Mouse (Mus musculus): ENCODE data around the gene Setd1a.
"Not testable (repeated sequence)": the region's sequence is repeated elsewhere in the genome, so short reads cannot be mapped to it uniquely, and the experiment has no call there.

Setd1a gene

GRCm38 (mm10) chr7:127837878-127838277 is 61.4 kb downstream of the Setd1a start:
- DNase-seq (ENCODE audit: low spot score) = not testable (repeated sequence)

GRCm38 (mm10) chr7:127840031-127840430 is 63.6 kb downstream of the Setd1a start:
- not testable (repeated sequence) for DNase-seq (ENCODE audit: low spot score)

- peak; percentile 59 for DNase-seq (ENCODE audit: low spot score)
Observed at GRCm38 (mm10) chr7:127840886-127841285, 64.4 kb downstream of the Setd1a start.

GRCm38 (mm10) chr7:127841340-127842000 is 65.0 kb downstream of the Setd1a start:
- DNase-seq (ENCODE audit: low spot score) = peak; percentile 92

GRCm38 (mm10) chr7:127842001-127842718 is 65.7 kb downstream of the Setd1a start:
- peak; percentile 75 for DNase-seq (ENCODE audit: low spot score)

All from ovary, postnatal 36 days (tissue).